Mouse (Mus musculus) ES-E14 (cell line): Measurements from ENCODE around the gene Stac2.

Source experiments
- CHD2 ChIP-seq: IDR thresholded peaks from 2 replicates; pipeline ENCODE4 v1.6.1; 2014; ENCODE audit warnings: mild to moderate bottlenecking, low read depth, low read length, inconsistent platforms
- HCFC1 ChIP-seq: IDR thresholded peaks from 2 replicates; pipeline ENCODE4 v1.6.1; 2012; ENCODE audit warnings: low read length, inconsistent platforms, borderline replicate concordance; ENCODE audit not compliant: insufficient read depth
- MAFK ChIP-seq: IDR thresholded peaks from 2 replicates; pipeline ENCODE4 v1.6.1; 2014; ENCODE audit warnings: mild to moderate bottlenecking, low read depth, low read length, inconsistent platforms; ENCODE audit not compliant: insufficient read depth
- ZNF384 ChIP-seq: IDR thresholded peaks from 2 replicates; pipeline ENCODE4 v1.6.1; 2012; ENCODE audit warnings: low read depth, low read length, inconsistent platforms

DNA sequence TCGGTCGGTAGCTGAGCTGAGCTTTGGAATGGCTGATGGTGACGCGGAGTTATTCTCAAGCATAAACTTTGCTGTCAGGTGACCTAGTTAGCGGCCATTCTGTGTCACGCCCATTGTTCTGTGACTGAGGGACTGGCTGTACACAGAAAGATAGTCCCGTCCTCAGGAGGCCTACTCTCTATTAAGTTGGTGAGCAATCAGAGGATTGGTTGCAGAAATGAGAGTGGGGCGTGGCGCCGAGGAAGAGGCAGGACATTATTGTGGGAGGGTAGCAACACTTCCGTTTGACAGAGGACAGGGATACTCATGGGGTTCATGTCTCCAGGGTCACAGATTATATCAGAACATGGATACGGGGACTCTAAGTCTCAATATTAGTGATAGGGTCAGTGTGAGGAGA lies 12.9 kb upstream of the Stac2 start:
- no peak for TF ChIP-seq HCFC1
- no peak for TF ChIP-seq MAFK
- TF ChIP-seq CHD2: no peak
- TF ChIP-seq ZNF384: no peak
